Mouse (Mus musculus) testis, postnatal 14 days (tissue): ENCODE data around the gene Rrp8.

Experiments
- DNase-seq: peaks from one replicate; pipeline ENCODE4 v3.0.0; 2021; ENCODE audit warnings: low spot score

Rrp8 gene

DNA sequence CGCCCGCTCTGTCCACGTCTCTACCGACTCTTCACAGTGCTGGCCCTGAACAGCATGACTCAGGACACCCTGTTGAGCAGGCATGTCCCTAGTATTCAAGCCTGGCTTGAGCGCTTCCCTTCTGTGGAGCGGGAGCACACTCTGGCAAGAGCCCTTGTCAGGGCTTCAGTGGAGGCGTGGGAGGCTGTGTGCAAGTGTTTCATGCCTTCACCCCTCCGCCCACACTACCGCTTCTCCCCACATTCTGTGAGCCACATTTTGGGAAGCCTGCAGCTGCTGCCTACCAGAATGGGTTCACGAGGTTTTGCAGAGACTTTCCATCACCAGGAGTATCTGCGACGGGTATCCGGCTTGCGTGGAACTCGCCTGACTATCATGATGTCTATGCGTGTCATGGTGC lies 34.0 kb downstream of the Rrp8 start:
- no peak for DNase-seq

DNA sequence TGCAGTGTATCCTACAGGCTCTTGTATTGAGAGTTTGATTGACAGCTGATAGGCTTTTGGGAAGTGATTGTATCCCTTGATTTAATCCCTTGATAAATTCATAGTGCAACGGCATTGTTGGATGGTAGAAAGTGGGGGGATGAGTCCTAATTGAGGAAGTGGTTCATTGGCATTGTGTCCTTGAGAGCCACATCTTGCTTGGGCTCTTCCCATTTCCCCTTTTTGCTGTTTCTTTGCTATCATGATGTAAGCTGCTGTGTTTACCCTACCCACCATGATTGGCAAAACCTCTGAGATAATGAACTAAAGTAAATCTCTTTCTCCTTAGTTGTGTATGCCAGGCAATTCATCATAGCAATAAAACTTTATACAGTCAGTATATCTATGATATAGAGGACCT lies 46.3 kb downstream of the Rrp8 start:
- DNase-seq = no peak

DNA sequence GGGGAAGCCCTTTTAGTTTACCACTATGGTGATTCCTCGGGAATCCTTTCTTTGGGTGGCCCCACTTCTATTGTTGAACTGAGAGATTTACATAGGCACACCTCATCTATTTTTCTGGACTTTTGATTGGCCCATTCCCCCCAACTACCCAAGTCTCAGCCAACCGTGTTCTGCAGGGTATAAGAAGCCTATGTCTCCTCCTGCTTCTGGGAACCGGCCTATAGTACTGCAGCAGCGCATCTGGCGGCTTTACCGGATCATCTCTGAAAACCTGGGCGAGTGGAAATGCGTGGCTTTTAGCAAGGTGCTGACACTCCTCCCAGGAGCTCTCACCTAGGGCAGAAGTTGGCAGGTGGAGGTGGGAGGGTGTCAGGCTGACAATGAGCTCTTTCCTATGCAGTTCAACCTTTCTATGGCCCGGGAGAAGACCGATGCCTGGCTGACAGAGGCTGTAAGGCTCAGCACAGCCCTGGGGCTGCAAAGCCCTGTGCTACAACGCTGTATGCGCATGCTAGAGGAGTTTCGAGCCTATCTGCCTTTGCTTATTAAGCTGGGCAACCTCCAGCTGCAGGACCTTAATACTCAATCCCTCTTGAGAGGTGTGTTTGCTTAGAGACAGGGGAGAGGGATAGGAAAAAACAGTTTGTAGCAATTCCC lies 51.5 kb downstream of the Rrp8 start:
- DNase-seq = peak; percentile 21
